Comparison of ENCODE assay signal across 9 mouse cellular contexts in the genomic region with DNA sequence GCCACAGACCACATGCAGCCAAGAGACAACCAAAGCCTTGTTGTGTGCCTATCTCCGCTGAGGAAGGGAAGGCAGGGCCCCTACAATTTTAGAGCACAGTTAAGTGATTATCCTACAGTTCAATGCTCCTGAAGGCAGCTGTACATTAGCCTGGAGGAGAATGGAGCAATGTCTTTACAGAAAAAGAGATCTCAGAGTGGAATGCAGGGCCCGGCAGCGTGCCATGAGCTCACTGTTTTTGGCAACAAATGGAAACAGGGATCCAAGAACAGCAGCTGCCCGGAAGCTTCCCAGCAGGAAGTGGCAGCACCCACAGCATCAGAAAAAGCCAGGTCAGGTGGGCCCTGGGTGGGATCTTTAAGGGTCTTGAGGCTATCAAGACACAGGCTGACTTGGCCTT. TPM values are rescaled to one million over a fixed set of nuclear protein-coding genes. Genes with fewer than 3 reads are reported as not detected.
DNase-seq lines count a peak whose midpoint lies in the region; ATAC-seq and TF ChIP-seq lines count a peak whose summit lies in the region.
"Had no signal": no experiment of that assay in that cellular context is flagged by ENCODE, and none has a peak within 500 bp of the region (broad histone marks: within the 10 kb centered on the region; RNA-seq: fewer than 3 reads in every experiment).

No protein-coding gene starts in this region.

- H3K9me3 ChIP-seq in lung, embryonic 14.5 days (ENCODE audit: low read depth, low read length): no peaks in the 10 kb centered on the region
- H3K9me3 ChIP-seq: limb, embryonic 13.5 days had no signal

- H3K4me3 ChIP-seq in lung, embryonic 14.5 days (ENCODE audit: low read depth, low read length): no peak overlapping the region
- H3K4me3 ChIP-seq: limb, embryonic 13.5 days had no signal

- TF ChIP-seq CTCF in lung, embryonic 14.5 days (IDR thresholded peaks at IDR 0.05; ENCODE audit: low read depth): no peak

- no peaks in the 10 kb centered on the region for H3K4me1 ChIP-seq in lung, embryonic 14.5 days (ENCODE audit: insufficient read depth)

- no peak overlapping the region for H3K9ac ChIP-seq in lung, embryonic 14.5 days
- H3K9ac ChIP-seq: limb, embryonic 13.5 days had no signal

- H3K36me3 ChIP-seq in lung, embryonic 14.5 days (ENCODE audit: insufficient read depth): no peaks in the 10 kb centered on the region
- H3K36me3 ChIP-seq: limb, embryonic 13.5 days had no signal

- no peak for ATAC-seq in lung, embryonic 14.5 days (ENCODE audit: insufficient read depth)

- no peak overlapping the region for H3K4me2 ChIP-seq in lung, embryonic 14.5 days
- H3K4me2 ChIP-seq: limb, embryonic 13.5 days had no signal

- 70% methylated on average over 4 of the region's 4 CpGs for WGBS in lung, embryonic 14.5 days

- no peak overlapping the region for H3K27ac ChIP-seq in lung, embryonic 14.5 days (ENCODE audit: low read depth)
- H3K27ac ChIP-seq: limb, embryonic 13.5 days had no signal

- peak; percentile 64 for DNase-seq in adrenal gland, postnatal 10 days
- no peak for DNase-seq in adrenal gland, adult 2 months
- peak; percentile 74 for DNase-seq in lung, embryonic 14.5 days
- no peak for DNase-seq in lung, adult 18-20 months
- DNase-seq in gastrocnemius, postnatal 4 days (ENCODE audit: low spot score in 2 of 2): peak; percentile 50 to 73
- DNase-seq in lung, postnatal 14 days: peak; percentile 56
- no peak for DNase-seq in spleen, adult 12 weeks (ENCODE audit: low spot score)
- no peak for DNase-seq in spleen, postnatal 10 days (ENCODE audit: low spot score in 2 of 2)

- no peaks in the 10 kb centered on the region for H3K27me3 ChIP-seq in lung, embryonic 14.5 days (ENCODE audit: insufficient read depth, low read length)
- H3K27me3 ChIP-seq: limb, embryonic 13.5 days had no signal

RNA-seq across cellular contexts. Expression of a gene that starts 3.4 kb away (rescaled TPM):
- 100 to 1,000 TPM; 238 to 264 TPM for total RNA-seq in adrenal gland, postnatal 10 days (2021)
- 100 to 1,000 TPM; 214 to 241 TPM for total RNA-seq in adrenal gland, adult 2 months (2021)
- polyA plus RNA-seq in adrenal gland, adult 2 months (2012; rRNA removed): 2.4 and 5.4 TPM in 2 replicates
- 2.4 and 8.7 TPM in 2 replicates for polyA plus RNA-seq in lung, embryonic 14.5 days (2014; fragmentation: Nextera tagmentation; extraction: Ambion mirVana)
- 100 to 1,000 TPM; 228 to 250 TPM for total RNA-seq in gastrocnemius, postnatal 4 days (2021)

Comparison
In these comparisons a context has a peak if more than half of its experiments do, and no peak if none do; other contexts are left out.
1. DNase-seq: peak in adrenal gland, postnatal 10 days (single experiment), lung, embryonic 14.5 days (single experiment), gastrocnemius, postnatal 4 days (2 of 2) and lung, postnatal 14 days (single experiment); none in adrenal gland, adult 2 months (single experiment), lung, adult 18-20 months (0 of 2), spleen, adult 12 weeks (single experiment) and spleen, postnatal 10 days (0 of 2).